Mouse (Mus musculus) midbrain, postnatal 0 days (tissue): Measurements from ENCODE around the gene Lrp2. TPM values are rescaled to one million over a fixed set of nuclear protein-coding genes. Genes with fewer than 3 reads are reported as not detected.

Source experiments
- ATAC-seq: fragments of 200-750 bp; cut with Nextera tagmentation; 2 replicates; pipeline ENCODE4 v1.8.0; 2017; ENCODE audit warnings: moderate number of reproducible peaks, mild to moderate bottlenecking, moderate TSS enrichment, moderate library complexity; ENCODE audit not compliant: low FRiP score
- DNase-seq: peaks from one replicate; pipeline ENCODE4 v3.0.0-alpha.2; 2015; ENCODE audit warnings: low spot score
- H3K27ac ChIP-seq: fragments of 300-500 bp; sonication (generic); 2 replicates; pipeline ENCODE4 v1.5.1; 2014; ENCODE audit warnings: low read depth, mild to moderate bottlenecking, low read length, mixed read lengths
- H3K27me3 ChIP-seq: fragments of 300-500 bp; sonication (generic); 2 replicates; pipeline ENCODE4 v1.6.1; 2014; ENCODE audit warnings: low read length, control low read depth, mixed read lengths; ENCODE audit not compliant: insufficient read depth
- H3K36me3 ChIP-seq: fragments of 300-500 bp; sonication (generic); 2 replicates; pipeline ENCODE4 v1.6.1; 2014; ENCODE audit warnings: low read length, control low read depth, mixed read lengths; ENCODE audit not compliant: insufficient read depth
- H3K4me1 ChIP-seq: fragments of 300-500 bp; sonication (generic); 2 replicates; pipeline ENCODE4 v1.6.1; 2014; ENCODE audit warnings: mild to moderate bottlenecking, control low read depth, antibody characterized with exemption, low read length, mixed read lengths; ENCODE audit not compliant: insufficient read depth
- H3K4me2 ChIP-seq: fragments of 300-500 bp; sonication (generic); 2 replicates; pipeline ENCODE4 v1.6.1; 2014; ENCODE audit warnings: low read depth, mild to moderate bottlenecking, low read length, mixed read lengths; ENCODE audit not compliant: poor library complexity, severe bottlenecking
- H3K4me3 ChIP-seq: fragments of 300-500 bp; sonication (generic); 2 replicates; pipeline ENCODE4 v1.5.1; 2014; ENCODE audit warnings: low read depth, mild to moderate bottlenecking, low read length, moderate library complexity
- H3K9ac ChIP-seq: fragments of 300-500 bp; sonication (generic); replicated peaks from 2 replicates; pipeline ENCODE4 v1.6.1; 2014; ENCODE audit warnings: mild to moderate bottlenecking, low read length, moderate library complexity, mixed read lengths; ENCODE audit not compliant: poor library complexity, severe bottlenecking
- H3K9me3 ChIP-seq: fragments of 300-500 bp; sonication (generic); 2 replicates; pipeline ENCODE4 v1.6.1; 2016; ENCODE audit warnings: low read length, control low read depth
- CTCF ChIP-seq: IDR thresholded peaks from 2 replicates; pipeline ENCODE4 v1.5.1; 2016; ENCODE audit warnings: antibody characterized with exemption, mild to moderate bottlenecking
- WGBS: fragments of 180-500 bp; shearing (Covaris S2); extraction: QIAGEN DNeasy Blood & Tissue Kit; methylation state at CpG from one replicate; pipeline ENCODE4 v1.1.7; 2014; 5-methylcytosine and 5-hydroxymethylcytosine counted together
- polyA plus RNA-seq: library from polyadenylated mRNA; unstranded; fragments of >200 nt; fragmentation: Nextera tagmentation; extraction: Ambion mirVana; gene quantifications from 2 replicates; pipeline ENCODE4 v1.2.1, GENCODE M21; 2015
- total RNA-seq: library from RNA; depleted of rRNA; stranded (reverse); fragments of >200 nt; gene quantifications from 2 replicates; pipeline ENCODE4 v1.2.3, GENCODE M21; 2014

The Lrp2 gene
- total and polyA plus RNA-seq, 2 experiments from 2014 or later = 0.22 to 2.3 TPM

- Histone ChIP-seq H3K9me3 (no peaks in the 10 kb centered on the region), H3K4me1 (no peaks in the 10 kb centered on the region), H3K9ac (no peak overlapping the region), H3K4me2 (no peak overlapping the region), H3K36me3 (no peaks in the 10 kb centered on the region), H3K27me3 (no peaks in the 10 kb centered on the region), H3K4me3 (no peak overlapping the region), H3K27ac (no peak overlapping the region)
- no peak for ATAC-seq
- no peak for TF ChIP-seq CTCF
- 95% methylated on average over 7 of the region's 7 CpGs for whole genome bisulfite sequencing
- DNase-seq = no peak
Measured at GRCm38 (mm10) chr2:69603726-69604393, 18.0 kb upstream of the Lrp2 start.

GRCm38 (mm10) chr2:69593168-69593567 lies 7.3 kb upstream of the Lrp2 start:
- TF ChIP-seq CTCF = no peak
- no peaks in the 10 kb centered on the region for H3K36me3 ChIP-seq
- H3K4me3 ChIP-seq = no peak overlapping the region
- no peak for DNase-seq
- no peaks in the 10 kb centered on the region for H3K9me3 ChIP-seq
- no peak overlapping the region for H3K9ac ChIP-seq
- 93% methylated on average over 2 of the region's 2 CpGs for WGBS
- no peak for ATAC-seq
- H3K4me2 ChIP-seq = no peak overlapping the region
- no peak overlapping the region for H3K27ac ChIP-seq
- H3K27me3 ChIP-seq = 0 out of 2 replicates have a peak, but pooled peaks cover 3% of the 10 kb centered on the region
- no peaks in the 10 kb centered on the region for H3K4me1 ChIP-seq

GRCm38 (mm10) chr2:69592536-69592935 lies 6.7 kb upstream of the Lrp2 start:
- ATAC-seq (no peak), DNase-seq (no peak)
- Histone ChIP-seq H3K4me3 (no peak overlapping the region), H3K4me1 (0 out of 2 replicates have a peak, but pooled peaks cover 2% of the 10 kb centered on the region), H3K27me3 (peaks cover 4% of the 10 kb centered on the region; the same call in 1 of the 2 replicates), H3K4me2 (no peak overlapping the region), H3K9ac (no peak overlapping the region), H3K36me3 (no peaks in the 10 kb centered on the region), H3K27ac (no peak overlapping the region), H3K9me3 (no peaks in the 10 kb centered on the region)
- TF ChIP-seq CTCF = no peak
- WGBS = 39% methylated on average over 1 of the region's 1 CpGs

- H3K27me3 ChIP-seq = peaks cover 9% of the 10 kb centered on the region; the same call in 1 of the 2 replicates
- TF ChIP-seq CTCF = no peak
- H3K4me1 ChIP-seq = 0 out of 2 replicates have a peak, but pooled peaks cover 4% of the 10 kb centered on the region
- 65% methylated on average over 7 of the region's 7 CpGs for WGBS
- H3K4me2 ChIP-seq = no peak overlapping the region
- no peak overlapping the region for H3K27ac ChIP-seq
- H3K4me3 ChIP-seq = no peak overlapping the region
- DNase-seq (no peak), ATAC-seq (no peak)
- H3K36me3 ChIP-seq = no peaks in the 10 kb centered on the region
- H3K9ac ChIP-seq = no peak overlapping the region
- H3K9me3 ChIP-seq = no peaks in the 10 kb centered on the region
Measured at GRCm38 (mm10) chr2:69591966-69592505, 6.2 kb upstream of the Lrp2 start.

GRCm38 (mm10) chr2:69590548-69590947 lies 4.7 kb upstream of the Lrp2 start:
- H3K27me3 ChIP-seq = peaks cover 11% of the 10 kb centered on the region; the same call in 1 of the 2 replicates
- peaks cover 6% of the 10 kb centered on the region; the same call in 1 of the 2 replicates for H3K4me1 ChIP-seq
- H3K9me3 ChIP-seq = no peaks in the 10 kb centered on the region
- no peaks in the 10 kb centered on the region for H3K36me3 ChIP-seq
- H3K4me2 ChIP-seq = no peak overlapping the region
- 82% methylated on average over 1 of the region's 1 CpGs for WGBS
- DNase-seq = no peak
- TF ChIP-seq CTCF = no peak
- no peak overlapping the region for H3K27ac ChIP-seq
- no peak overlapping the region for H3K4me3 ChIP-seq
- no peak overlapping the region for H3K9ac ChIP-seq
- ATAC-seq = no peak

- ATAC-seq = no peak
- peaks cover 6% of the 10 kb centered on the region for H3K4me1 ChIP-seq
- peak; percentile 12 for DNase-seq
- no peaks in the 10 kb centered on the region for H3K9me3 ChIP-seq
- H3K27me3 ChIP-seq = peaks cover 12% of the 10 kb centered on the region
- WGBS = 3% methylated on average over 22 of the region's 23 CpGs
- H3K4me2 ChIP-seq = peak overlapping the region; percentile 83
- no peak for TF ChIP-seq CTCF
- H3K27ac ChIP-seq = no peak overlapping the region
- no peak overlapping the region; the same call in 1 of the 2 replicates for H3K9ac ChIP-seq
- H3K36me3 ChIP-seq = no peaks in the 10 kb centered on the region
- peak overlapping the region; percentile 38 for H3K4me3 ChIP-seq
Measured at GRCm38 (mm10) chr2:69587896-69588295, 2.0 kb upstream of the Lrp2 start.
